Mouse (Mus musculus) G1E (cell line): ENCODE data around the gene Nckap5l. TPM values are rescaled to one million over a fixed set of nuclear protein-coding genes. Genes with fewer than 3 reads are reported as not detected.
A peak's percentile ranks its signal among the peaks of the same experiment; 100 is the strongest.
"Not testable (repeated sequence)": the region's sequence is repeated elsewhere in the genome, so short reads cannot be mapped to it uniquely, and the experiment has no call there.

Experiments used
- ATAC-seq: 2 replicates; pipeline ENCODE4 v1.8.0; 2016; ENCODE audit warnings: mild to moderate bottlenecking; ENCODE audit not compliant: insufficient number of reproducible peaks, poor library complexity, low FRiP score, severe bottlenecking; ENCODE audit errors: extremely low read depth
- DNase-seq: peaks from one replicate; pipeline ENCODE4 v3.0.0; 2012; ENCODE audit warnings: low spot score
- H3K27me3 ChIP-seq: 2 replicates; pipeline ENCODE4 v1.6.1; 2012; ENCODE audit warnings: mild to moderate bottlenecking, low read length, inconsistent platforms; ENCODE audit not compliant: insufficient read depth
- H3K36me3 ChIP-seq: replicated peaks from 2 replicates; pipeline ENCODE3; 2012; ENCODE audit warnings: mild to moderate bottlenecking, inconsistent platforms
- H3K4me1 ChIP-seq: 2 replicates; pipeline ENCODE4 v1.6.1; 2012; ENCODE audit warnings: low read depth, low read length, inconsistent platforms, mixed read lengths; ENCODE audit not compliant: insufficient read depth
- H3K4me3 ChIP-seq: 2 replicates; pipeline ENCODE4 v1.5.1; 2012; ENCODE audit warnings: low read depth, mild to moderate bottlenecking, inconsistent platforms, low read length, moderate library complexity, mixed read lengths
- H3K9me3 ChIP-seq: replicated peaks from 2 replicates; pipeline ENCODE4 v1.6.1; 2012; ENCODE audit warnings: inconsistent platforms
- CTCF ChIP-seq: IDR thresholded peaks from 2 replicates; pipeline ENCODE4 v1.5.1; 2012; ENCODE audit warnings: low read depth, low read length, inconsistent platforms, mixed read lengths
- GATA1 ChIP-seq: IDR thresholded peaks from 2 replicates; pipeline ENCODE4 v1.6.1; 2012; ENCODE audit warnings: borderline replicate concordance, low read length, inconsistent platforms, mixed read lengths
- GATA2 ChIP-seq: IDR thresholded peaks from 2 replicates; pipeline ENCODE4 v1.6.1; 2012; ENCODE audit warnings: low read depth, low read length, inconsistent platforms, borderline replicate concordance
- POLR2AphosphoS5 ChIP-seq: IDR thresholded peaks from 2 replicates; pipeline ENCODE4 v1.6.1; 2012; ENCODE audit warnings: low read depth, low read length, inconsistent platforms; ENCODE audit not compliant: insufficient replicate concordance
- TAL1 ChIP-seq: conservative IDR thresholded peaks from 2 replicates; pipeline ENCODE4 v1.6.1; 2012; ENCODE audit warnings: low read depth, low read length, inconsistent platforms, mixed read lengths
- polyA plus RNA-seq: library from polyadenylated mRNA; stranded (reverse); fragments of >175 nt; gene quantifications from 2 replicates; pipeline ENCODE4 v1.2.3, GENCODE M21; 2012
- total RNA-seq, 2 experiments: library from RNA; stranded (forward) in 1 of 2; stranded (reverse) in 1 of 2; fragments of 200-1000 nt in 1 of 2; fragments of >200 nt in 1 of 2; fragmentation: Nextera tagmentation in 1 of 2; gene quantifications; 2 replicates each; pipeline ENCODE4 v1.2.3; 2014 to 2017

The Nckap5l gene
- total and polyA plus RNA-seq, 3 experiments: 0.60 to 16.1 (median 15.2) TPM

- no peak for DNase-seq
- no peak for ATAC-seq
- H3K9me3 ChIP-seq: no peaks in the 10 kb centered on the region
- H3K4me1 ChIP-seq: peaks cover 31% of the 10 kb centered on the region
- peaks cover 20% of the 10 kb centered on the region for H3K27me3 ChIP-seq
- H3K36me3 ChIP-seq: peaks cover 15% of the 10 kb centered on the region
- peak overlapping the region; percentile 77; the same call in 1 of the 2 replicates for H3K4me3 ChIP-seq
- TF ChIP-seq CTCF: no peak
Observed at GRCm38 (mm10) chr15:99456338-99456962, 1.1 kb downstream of the Nckap5l start.

GRCm38 (mm10) chr15:99455415-99455814, 2.1 kb downstream of the Nckap5l start:
- Histone ChIP-seq H3K4me3 (no peak overlapping the region), H3K27me3 (peaks cover 20% of the 10 kb centered on the region), H3K4me1 (peaks cover 31% of the 10 kb centered on the region), H3K9me3 (no peaks in the 10 kb centered on the region), H3K36me3 (peaks cover 15% of the 10 kb centered on the region)
- ATAC-seq (no peak), DNase-seq (no peak)
- no peak for TF ChIP-seq GATA1
- no peak for TF ChIP-seq GATA2
- no peak for TF ChIP-seq POLR2AphosphoS5
- TF ChIP-seq TAL1: no peak
- no peak for TF ChIP-seq CTCF

DNA sequence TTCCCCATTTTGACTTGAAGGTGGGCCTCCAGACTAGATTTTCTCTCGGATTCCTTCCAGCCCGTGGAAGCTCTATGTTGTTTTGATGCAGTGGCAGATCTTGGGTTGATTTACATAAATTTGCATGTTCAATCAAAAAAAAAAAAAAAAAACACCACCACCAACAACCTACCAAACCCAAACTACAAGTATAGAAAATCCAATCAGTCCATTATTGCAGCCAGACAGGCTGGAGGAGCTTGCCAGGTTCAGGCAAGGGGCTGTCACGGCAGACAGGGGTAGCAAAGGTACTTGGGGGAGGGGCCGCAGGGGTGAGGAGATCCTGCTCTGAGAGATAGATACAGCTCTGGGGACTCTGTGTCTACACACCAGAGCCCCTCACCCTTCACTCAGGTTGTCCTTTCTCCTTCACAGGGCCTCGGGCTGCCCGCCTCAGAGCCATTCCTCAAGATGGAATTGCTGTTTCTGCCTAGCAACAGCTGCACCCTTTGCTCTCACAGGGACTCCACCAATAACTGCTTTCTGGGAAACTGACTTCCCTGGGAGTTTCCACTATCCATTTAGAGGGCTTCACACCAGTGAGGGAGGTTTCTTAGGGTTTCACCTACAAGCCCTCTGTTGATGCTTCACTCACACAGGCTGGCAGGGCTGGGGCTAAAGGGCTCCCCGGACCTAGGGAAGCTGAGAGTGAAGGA, 2.8 kb downstream of the Nckap5l start:
- DNase-seq (no peak), ATAC-seq (no peak)
- TF ChIP-seq GATA2 (no peak), GATA1 (no peak), POLR2AphosphoS5 (no peak), TAL1 (no peak), CTCF (no peak)
- no peaks in the 10 kb centered on the region for H3K9me3 ChIP-seq
- H3K4me3 ChIP-seq: no peak overlapping the region
- peaks cover 20% of the 10 kb centered on the region for H3K27me3 ChIP-seq
- H3K4me1 ChIP-seq: peaks cover 34% of the 10 kb centered on the region
- peaks cover 15% of the 10 kb centered on the region for H3K36me3 ChIP-seq

GRCm38 (mm10) chr15:99453153-99453900, 4.2 kb downstream of the Nckap5l start:
- TF ChIP-seq POLR2AphosphoS5 (no peak), GATA1 (no peak), GATA2 (no peak), TAL1 (no peak), CTCF (no peak)
- no peak for ATAC-seq
- Histone ChIP-seq H3K27me3 (peaks cover 20% of the 10 kb centered on the region), H3K36me3 (peaks cover 18% of the 10 kb centered on the region), H3K4me3 (no peak overlapping the region), H3K9me3 (no peaks in the 10 kb centered on the region), H3K4me1 (peaks cover 32% of the 10 kb centered on the region)
- no peak for DNase-seq

- ATAC-seq: no peak; the same call in 1 of the 2 replicates
- peaks cover 6% of the 10 kb centered on the region; the same call in 1 of the 2 replicates for H3K27me3 ChIP-seq
- no peak for DNase-seq
- no peak overlapping the region for H3K4me3 ChIP-seq
- peaks cover 11% of the 10 kb centered on the region for H3K36me3 ChIP-seq
- H3K9me3 ChIP-seq: no peaks in the 10 kb centered on the region
- peaks cover 6% of the 10 kb centered on the region; the same call in 1 of the 2 replicates for H3K4me1 ChIP-seq
- no peak for TF ChIP-seq GATA1
- no peak for TF ChIP-seq TAL1
- no peak for TF ChIP-seq GATA2
- no peak for TF ChIP-seq CTCF
- TF ChIP-seq POLR2AphosphoS5: no peak
Observed at GRCm38 (mm10) chr15:99449751-99450280, 7.7 kb downstream of the Nckap5l start.

- no peak for DNase-seq
- Histone ChIP-seq H3K9me3 (no peaks in the 10 kb centered on the region), H3K4me3 (no peak overlapping the region), H3K36me3 (peaks cover 9% of the 10 kb centered on the region), H3K27me3 (peaks cover 6% of the 10 kb centered on the region; the same call in 1 of the 2 replicates), H3K4me1 (peaks cover 6% of the 10 kb centered on the region; the same call in 1 of the 2 replicates)
- TF ChIP-seq POLR2AphosphoS5: no peak
- TF ChIP-seq GATA1: no peak
- no peak for TF ChIP-seq TAL1
- no peak for TF ChIP-seq CTCF
- TF ChIP-seq GATA2: no peak
- no peak for ATAC-seq
Observed at GRCm38 (mm10) chr15:99449131-99449750, 8.3 kb downstream of the Nckap5l start.

DNA sequence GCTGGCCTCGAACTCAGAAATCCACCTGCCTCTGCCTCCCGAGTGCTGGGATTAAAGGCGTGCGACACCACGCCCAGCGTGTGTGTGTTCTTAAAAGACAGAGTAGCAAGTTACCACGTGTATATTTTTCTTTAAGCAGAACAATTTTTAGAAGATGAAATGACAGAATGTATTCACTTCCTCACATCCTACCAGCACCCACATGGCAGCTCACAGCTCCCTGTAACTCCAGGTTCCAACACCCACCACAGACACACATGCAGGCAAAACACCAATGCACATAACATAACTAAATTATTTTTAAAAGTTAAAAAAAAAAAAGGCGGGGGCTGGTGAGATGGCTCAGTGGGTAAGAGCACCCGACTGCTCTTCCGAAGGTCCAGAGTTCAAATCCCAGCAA, 11.4 kb downstream of the Nckap5l start:
- not testable (repeated sequence) for ATAC-seq, H3K4me3 ChIP-seq, H3K36me3 ChIP-seq, DNase-seq, H3K27me3 ChIP-seq, H3K4me1 ChIP-seq, H3K9me3 ChIP-seq
